Mouse (Mus musculus) forebrain, embryonic 14.5 days (tissue): ENCODE data around the gene 4922502D21Rik. TPM values are rescaled to one million over a fixed set of nuclear protein-coding genes. Genes with fewer than 3 reads are reported as not detected.

Source experiments
- ATAC-seq: fragments of 200-750 bp; cut with Nextera tagmentation; 2 replicates; pipeline ENCODE4 v1.8.0; 2017; ENCODE audit warnings: mild to moderate bottlenecking, moderate library complexity
- DNase-seq: peaks from one replicate; pipeline ENCODE4 v3.0.0-alpha.2; 2015; ENCODE audit warnings: low spot score
- H3K27ac ChIP-seq: fragments of 300-500 bp; sonication (generic); 2 replicates; pipeline ENCODE4 v1.5.1; 2014; ENCODE audit warnings: low read depth, mild to moderate bottlenecking, control low read depth, low read length, moderate library complexity
- H3K27me3 ChIP-seq: fragments of 300-500 bp; sonication (generic); replicated peaks from 2 replicates; pipeline ENCODE4 v1.6.1; 2014; ENCODE audit warnings: low read length, control low read depth, mixed read lengths; ENCODE audit not compliant: control insufficient read depth, insufficient read depth
- H3K36me3 ChIP-seq: fragments of 300-500 bp; sonication (generic); 2 replicates; pipeline ENCODE4 v1.6.1; 2014; ENCODE audit warnings: low read length, control low read depth; ENCODE audit not compliant: control insufficient read depth, insufficient read depth
- H3K4me1 ChIP-seq: fragments of 300-500 bp; sonication (generic); 2 replicates; pipeline ENCODE4 v1.6.1; 2014; ENCODE audit warnings: antibody characterized with exemption, low read length, control low read depth; ENCODE audit not compliant: control insufficient read depth, insufficient read depth
- H3K4me2 ChIP-seq: fragments of 300-500 bp; sonication (generic); 2 replicates; pipeline ENCODE4 v1.6.1; 2014; ENCODE audit warnings: mild to moderate bottlenecking, control low read depth, low read length
- H3K4me3 ChIP-seq: fragments of 300-500 bp; sonication (generic); 2 replicates; pipeline ENCODE4 v1.5.1; 2014; ENCODE audit warnings: low read depth, low read length, control low read depth
- H3K9ac ChIP-seq: fragments of 300-500 bp; sonication (generic); 2 replicates; pipeline ENCODE4 v1.6.1; 2014; ENCODE audit warnings: mild to moderate bottlenecking, low read length, control low read depth, moderate library complexity
- H3K9me3 ChIP-seq: fragments of 300-500 bp; sonication (generic); replicated peaks from 2 replicates; pipeline ENCODE4 v1.6.1; 2016; ENCODE audit warnings: low read length, control low read depth, mixed read lengths; ENCODE audit not compliant: control insufficient read depth
- WGBS: fragments of 180-500 bp; shearing (Covaris S2); extraction: QIAGEN DNeasy Blood & Tissue Kit; methylation state at CpG from one replicate; pipeline ENCODE4 v1.1.7; 2014; 5-methylcytosine and 5-hydroxymethylcytosine counted together
- polyA plus RNA-seq: library from polyadenylated mRNA; unstranded; fragments of >200 nt; fragmentation: Nextera tagmentation; extraction: Ambion mirVana; gene quantifications from 2 replicates; pipeline ENCODE4 v1.2.1, GENCODE M21; 2014

Gene 4922502D21Rik
- polyA plus RNA-seq, result not detected in 2 replicates

DNA sequence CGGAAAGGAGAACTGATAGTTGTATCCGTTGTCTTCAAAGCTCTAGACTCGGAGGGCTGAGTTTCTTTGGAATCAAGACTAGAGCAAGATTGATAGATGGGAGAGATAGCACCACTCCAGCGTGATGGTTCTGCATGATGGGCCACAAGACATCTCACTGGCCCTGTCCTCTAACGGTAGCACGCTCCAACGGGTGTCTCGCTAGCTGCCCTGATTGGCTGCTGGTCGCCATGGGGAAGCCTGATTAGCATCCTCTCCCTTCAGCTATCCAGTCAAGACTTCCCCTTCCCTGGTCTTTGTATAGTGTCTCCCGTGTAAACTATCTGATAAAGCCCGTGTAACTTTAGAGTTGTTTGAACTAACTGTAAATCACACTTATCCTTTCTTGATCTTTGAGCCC, at the start of gene 4922502D21Rik:
4922502D21Rik (minus strand) TSS at position 187 of the 400 bp plus-strand sequence.
- DNase-seq (no peak), ATAC-seq (no peak)
- Histone ChIP-seq H3K4me1 (no peaks in the 10 kb centered on the region), H3K9me3 (no peaks in the 10 kb centered on the region), H3K4me3 (no peak within 1 kb of the TSS), H3K27me3 (no peaks in the 10 kb centered on the region), H3K9ac (no peak within 1 kb of the TSS), H3K4me2 (no peak within 1 kb of the TSS), H3K36me3 (no peaks in the 10 kb centered on the region), H3K27ac (no peak within 1 kb of the TSS)
- WGBS, result 63% methylated on average over 11 of the region's 11 CpGs

DNA sequence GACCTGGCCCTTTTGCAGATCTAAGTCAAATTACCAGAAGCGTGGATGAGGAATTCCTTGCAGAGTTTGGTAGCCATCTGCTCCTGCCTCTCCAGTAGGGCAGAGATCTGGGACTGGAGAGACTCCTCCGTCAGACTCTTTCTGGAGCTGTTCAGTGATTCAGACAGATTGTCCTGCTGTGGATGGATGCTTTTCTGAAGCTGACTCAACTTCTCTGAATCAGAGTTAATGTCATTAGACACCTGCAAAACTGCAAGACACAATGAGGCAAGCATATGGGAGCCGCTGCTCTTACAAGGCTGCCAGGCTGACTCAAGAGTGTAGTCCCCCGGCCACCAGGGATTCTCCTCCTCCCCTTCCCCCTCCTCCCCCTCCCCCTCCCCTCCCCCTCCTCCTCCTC, 48.9 kb upstream of the 4922502D21Rik start:
- H3K27ac ChIP-seq, result no peak overlapping the region
- 71% methylated on average over 4 of the region's 4 CpGs for WGBS
- no peak for DNase-seq
- H3K36me3 ChIP-seq, result no peaks in the 10 kb centered on the region
- ATAC-seq, result no peak
- H3K9me3 ChIP-seq, result no peaks in the 10 kb centered on the region
- no peak overlapping the region for H3K4me3 ChIP-seq
- H3K4me2 ChIP-seq, result no peak overlapping the region
- H3K4me1 ChIP-seq, result no peaks in the 10 kb centered on the region
- H3K9ac ChIP-seq, result no peak overlapping the region
- H3K27me3 ChIP-seq, result no peaks in the 10 kb centered on the region

DNA sequence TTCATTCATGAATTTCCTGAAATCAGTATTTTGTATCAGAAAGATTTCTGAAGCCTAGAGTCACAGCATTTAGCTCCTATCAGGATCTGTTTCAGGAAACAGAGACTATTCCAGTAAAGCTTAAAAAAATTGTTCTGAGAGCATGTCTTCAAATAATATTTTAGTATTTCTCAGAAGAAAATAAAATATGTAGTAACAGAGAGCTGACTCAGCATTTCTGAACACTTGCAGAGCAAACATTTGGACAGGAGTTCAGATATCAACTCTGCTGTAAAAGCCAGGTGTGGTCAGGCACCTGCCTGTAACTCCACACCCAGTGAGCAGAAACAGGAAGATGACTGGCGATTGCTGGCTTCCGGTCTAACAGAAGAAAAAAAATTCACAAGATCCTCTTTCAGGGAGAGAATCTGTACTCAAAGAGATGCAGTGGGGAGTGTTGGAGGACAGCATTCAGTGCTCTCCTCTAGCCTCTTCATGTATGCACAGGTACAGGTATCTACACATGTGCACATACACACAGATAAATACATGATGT, 43.4 kb upstream of the 4922502D21Rik start:
- Histone ChIP-seq H3K36me3 (no peaks in the 10 kb centered on the region), H3K4me2 (no peak overlapping the region), H3K9ac (no peak overlapping the region), H3K27me3 (no peaks in the 10 kb centered on the region), H3K9me3 (no peaks in the 10 kb centered on the region), H3K27ac (no peak overlapping the region), H3K4me3 (no peak overlapping the region), H3K4me1 (no peaks in the 10 kb centered on the region)
- no peak for DNase-seq
- 90% methylated on average over 2 of the region's 2 CpGs for WGBS
- no peak for ATAC-seq

DNA sequence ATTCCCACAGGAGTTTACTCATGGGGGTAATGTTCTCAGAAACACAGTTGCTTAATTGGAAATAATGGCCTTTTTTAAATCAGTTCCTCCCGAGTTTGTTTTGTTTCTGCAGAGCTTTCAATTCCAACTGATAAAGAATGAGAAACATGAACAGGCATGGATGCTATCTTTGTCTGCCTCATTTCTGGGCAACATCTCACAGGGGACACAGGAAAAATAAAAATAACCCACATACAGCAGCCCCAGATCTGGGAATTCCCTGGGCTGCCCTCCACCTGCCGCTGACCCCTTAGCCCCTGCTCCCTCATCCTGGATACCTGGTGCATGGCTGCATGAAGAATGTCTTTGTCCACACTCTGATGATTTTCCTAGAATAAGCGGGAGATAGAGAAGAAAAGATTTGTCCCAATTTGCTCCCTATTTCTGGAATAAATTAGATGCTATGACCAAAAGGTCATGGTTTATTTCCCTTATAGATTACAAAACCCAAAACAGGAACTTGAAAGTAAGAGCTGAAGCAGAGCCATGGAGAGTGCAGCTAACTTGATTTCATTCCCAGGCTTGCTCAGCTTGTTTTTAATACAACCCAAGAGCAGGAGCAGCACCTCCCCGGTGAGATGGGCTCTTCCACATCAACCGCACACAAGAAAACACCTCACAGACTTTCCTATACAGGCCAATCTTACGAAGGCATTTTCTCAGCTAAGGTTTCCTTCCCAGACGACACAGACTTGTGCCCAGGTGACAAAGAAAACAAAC, 38.0 kb upstream of the 4922502D21Rik start:
- Histone ChIP-seq H3K4me3 (no peak overlapping the region), H3K27ac (no peak overlapping the region), H3K27me3 (no peaks in the 10 kb centered on the region), H3K9ac (no peak overlapping the region), H3K4me1 (no peaks in the 10 kb centered on the region), H3K9me3 (no peaks in the 10 kb centered on the region), H3K4me2 (no peak overlapping the region), H3K36me3 (no peaks in the 10 kb centered on the region)
- DNase-seq (no peak), ATAC-seq (no peak)
- 80% methylated on average over 7 of the region's 7 CpGs for WGBS

DNA sequence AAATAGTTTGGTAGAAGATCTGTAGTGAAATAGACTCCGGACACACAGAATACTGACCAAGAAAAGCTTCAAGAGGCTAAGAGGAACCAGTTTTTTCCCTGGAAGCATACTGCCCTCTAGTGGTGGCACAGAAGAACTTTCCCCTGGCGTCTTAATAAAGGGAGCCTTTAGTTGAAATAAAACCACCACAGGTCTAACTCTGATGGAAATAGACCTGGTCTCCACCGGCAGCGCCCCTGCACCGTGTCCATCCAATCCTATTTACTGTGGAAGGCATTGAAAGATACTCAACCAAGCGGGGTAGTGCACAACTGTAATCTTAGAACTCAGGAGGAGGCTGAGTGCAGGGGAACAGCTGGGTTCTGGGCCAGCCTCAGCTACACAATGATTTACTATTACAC, 34.4 kb upstream of the 4922502D21Rik start:
- Histone ChIP-seq H3K4me3 (no peak overlapping the region), H3K36me3 (no peaks in the 10 kb centered on the region), H3K4me1 (no peaks in the 10 kb centered on the region), H3K27ac (no peak overlapping the region), H3K9me3 (no peaks in the 10 kb centered on the region), H3K4me2 (no peak overlapping the region), H3K9ac (no peak overlapping the region), H3K27me3 (no peaks in the 10 kb centered on the region)
- WGBS, result 15% methylated on average over 6 of the region's 6 CpGs
- ATAC-seq (peak; percentile 72), DNase-seq (peak; percentile 81)

DNA sequence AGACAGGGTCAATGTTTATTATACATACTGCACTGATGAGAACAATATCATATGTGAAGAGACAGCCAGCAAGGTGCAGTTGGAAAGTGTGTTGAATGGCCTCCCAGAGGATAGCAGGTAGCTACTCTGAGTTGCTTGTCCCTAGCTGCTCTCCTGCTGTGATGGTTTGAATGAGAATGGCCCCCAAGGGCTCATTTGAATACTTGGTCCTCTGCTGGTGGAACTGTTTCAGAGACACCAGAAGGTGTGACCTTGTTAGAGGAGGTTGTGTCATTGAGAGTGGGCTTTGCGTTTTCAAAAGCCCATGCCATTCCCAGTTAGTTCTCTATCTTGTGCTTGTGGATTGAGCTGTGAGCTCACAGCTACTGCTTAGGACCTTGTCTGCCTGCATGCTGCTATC, 32.3 kb upstream of the 4922502D21Rik start:
- H3K36me3 ChIP-seq, result no peaks in the 10 kb centered on the region
- H3K9ac ChIP-seq, result no peak overlapping the region
- no peaks in the 10 kb centered on the region for H3K9me3 ChIP-seq
- H3K27me3 ChIP-seq, result no peaks in the 10 kb centered on the region
- H3K27ac ChIP-seq, result no peak overlapping the region
- no peak overlapping the region for H3K4me2 ChIP-seq
- DNase-seq (no peak), ATAC-seq (no peak)
- H3K4me1 ChIP-seq, result no peaks in the 10 kb centered on the region
- H3K4me3 ChIP-seq, result no peak overlapping the region
- WGBS, result 21% methylated on average over 1 of the region's 1 CpGs

DNA sequence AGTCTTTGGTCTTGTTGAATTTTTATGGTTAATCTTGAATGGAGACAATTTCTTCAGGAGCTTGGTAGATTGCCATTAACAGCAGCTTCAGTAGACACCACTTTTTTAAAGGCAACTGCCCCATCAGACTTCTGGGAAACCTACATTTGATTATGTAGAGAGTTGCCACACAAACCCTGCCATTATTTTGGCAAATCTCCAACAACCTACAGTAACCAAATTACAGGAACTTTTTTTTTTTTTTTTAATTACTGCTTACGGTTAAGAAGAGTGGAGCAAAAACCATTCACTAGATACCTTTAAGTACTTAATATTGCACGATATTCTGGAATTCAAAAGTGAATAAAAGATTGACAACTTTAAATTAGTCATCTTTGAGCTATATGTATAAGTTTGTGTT, 27.9 kb upstream of the 4922502D21Rik start:
- DNase-seq (no peak), ATAC-seq (no peak)
- H3K27me3 ChIP-seq, result no peaks in the 10 kb centered on the region
- H3K4me2 ChIP-seq, result no peak overlapping the region
- no peak overlapping the region for H3K9ac ChIP-seq
- no peaks in the 10 kb centered on the region for H3K36me3 ChIP-seq
- H3K27ac ChIP-seq, result no peak overlapping the region
- WGBS, result 89% methylated on average over 2 of the region's 2 CpGs
- H3K9me3 ChIP-seq, result no peaks in the 10 kb centered on the region
- H3K4me3 ChIP-seq, result no peak overlapping the region
- H3K4me1 ChIP-seq, result no peaks in the 10 kb centered on the region

DNA sequence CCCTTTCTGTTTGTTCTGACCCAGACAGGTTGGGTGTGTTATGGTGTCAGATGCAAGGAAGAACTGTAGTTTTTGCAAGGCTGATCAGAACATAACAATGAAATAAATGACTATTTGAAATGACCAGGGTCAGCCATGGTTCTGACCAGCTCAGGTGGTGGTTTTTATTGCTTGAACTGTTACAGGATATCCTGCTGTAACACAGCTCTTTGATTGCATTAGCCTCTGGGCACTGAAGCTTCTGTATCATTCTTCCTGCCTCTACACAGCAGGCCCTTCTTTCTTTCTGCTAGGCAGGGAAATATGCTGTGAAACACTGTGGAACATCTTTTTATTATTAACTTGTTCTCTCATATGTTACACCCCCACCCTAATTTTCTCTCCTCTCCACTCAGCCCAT, 24.8 kb upstream of the 4922502D21Rik start:
- no peak overlapping the region for H3K4me2 ChIP-seq
- ATAC-seq, result no peak
- no peaks in the 10 kb centered on the region for H3K9me3 ChIP-seq
- H3K4me1 ChIP-seq, result no peaks in the 10 kb centered on the region
- no peak overlapping the region for H3K27ac ChIP-seq
- no peak for DNase-seq
- no peaks in the 10 kb centered on the region for H3K36me3 ChIP-seq
- no peaks in the 10 kb centered on the region for H3K27me3 ChIP-seq
- H3K9ac ChIP-seq, result no peak overlapping the region
- no peak overlapping the region for H3K4me3 ChIP-seq

DNA sequence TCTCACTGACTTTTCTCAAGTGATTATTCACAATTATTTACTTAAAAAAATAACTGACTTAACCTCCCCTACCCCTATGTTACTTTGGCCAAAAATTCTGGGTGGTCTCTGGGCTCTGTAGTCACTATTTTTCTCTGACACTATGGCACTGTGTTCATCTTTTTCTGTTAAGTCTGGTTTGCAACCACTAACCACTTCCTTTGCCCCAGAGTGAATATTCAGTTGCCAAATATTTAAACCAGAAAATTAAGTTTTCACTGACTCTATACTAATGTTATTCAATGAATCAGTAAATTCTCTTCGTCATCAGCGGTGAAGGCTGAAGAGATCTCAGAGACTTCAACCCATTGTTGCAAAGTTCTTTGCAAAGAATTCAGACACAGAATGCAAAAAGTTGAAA, 24.2 kb upstream of the 4922502D21Rik start:
- no peak for ATAC-seq
- DNase-seq, result no peak

More for the DNA sequence above, 24.2 kb upstream of the 4922502D21Rik start:
- Histone ChIP-seq H3K27me3 (no peaks in the 10 kb centered on the region), H3K4me2 (no peak overlapping the region), H3K9me3 (no peaks in the 10 kb centered on the region), H3K9ac (no peak overlapping the region), H3K4me1 (no peaks in the 10 kb centered on the region), H3K4me3 (no peak overlapping the region), H3K36me3 (no peaks in the 10 kb centered on the region), H3K27ac (no peak overlapping the region)
- WGBS, result 94% methylated on average over 2 of the region's 2 CpGs
